In genomic region chr9:47516238-47516637, GRCm38 (mm10) we compare ENCODE assay signal across 27 mouse cellular contexts. TPM values are rescaled to one million over a fixed set of nuclear protein-coding genes. Genes with fewer than 3 reads are reported as not detected.
DNase-seq lines count a peak whose midpoint lies in the region; ATAC-seq lines count a peak whose summit lies in the region.
"Had no signal": no experiment of that assay in that cellular context is flagged by ENCODE, and none has a peak within 500 bp of the region (broad histone marks: within the 10 kb centered on the region; RNA-seq: fewer than 3 reads in every experiment).

No protein-coding gene starts in this region.

- no peaks in the 10 kb centered on the region for H3K27me3 ChIP-seq in midbrain, embryonic 11.5 days (ENCODE audit: control insufficient read depth, insufficient read depth, low read length)
- H3K27me3 ChIP-seq in midbrain, embryonic 10.5 days (ENCODE audit: low read depth, poor library complexity, severe bottlenecking) = peaks cover 19% of the 10 kb centered on the region

- H3K9ac ChIP-seq in midbrain, embryonic 11.5 days (ENCODE audit: low read length) = no peak overlapping the region
- H3K9ac ChIP-seq: embryonic facial prominence, embryonic 13.5 days; forebrain, embryonic 13.5 days; hindbrain, embryonic 12.5 days; hindbrain, embryonic 15.5 days had no signal

- no peaks in the 10 kb centered on the region for H3K36me3 ChIP-seq in midbrain, embryonic 11.5 days (ENCODE audit: control insufficient read depth, insufficient read depth, low read length)
- no peaks in the 10 kb centered on the region for H3K36me3 ChIP-seq in midbrain, embryonic 10.5 days
- H3K36me3 ChIP-seq: embryonic facial prominence, embryonic 10.5 days; embryonic facial prominence, embryonic 13.5 days; forebrain, embryonic 10.5 days; hindbrain, embryonic 12.5 days; hindbrain, embryonic 15.5 days had no signal

- DNase-seq in adrenal gland, postnatal 14 days = peak; percentile 9
- DNase-seq in adrenal gland, adult 18-20 months (ENCODE audit: low spot score in 2 of 2) = no peak
- peak; percentile 34 for DNase-seq in left cerebral cortex, postnatal 4 days
- no peak for DNase-seq in left cerebral cortex, adult 9 months (ENCODE audit: low spot score in 2 of 2)
- DNase-seq in midbrain, embryonic 11.5 days (ENCODE audit: low spot score, missing footprints) = peak; percentile 66
- no peak for DNase-seq in midbrain, embryonic 10.5 days (ENCODE audit: low spot score)
- DNase-seq in gonadal fat pad, adult 2 months (ENCODE audit: low read depth) = peak; percentile 86
- DNase-seq in spleen, postnatal 14 days (ENCODE audit: low spot score in 2 of 2) = no peak
- DNase-seq: cerebellum, adult 11-12 months; cerebellum, adult 8-10 months; cerebellum, postnatal 36 days; embryo, embryonic 11 days; gastrocnemius, adult 2 months; gastrocnemius, postnatal 14 days; heart, adult 2 months; heart, postnatal 36 days had no signal

- WGBS in midbrain, embryonic 11.5 days = 46% methylated on average over 4 of the region's 4 CpGs
- WGBS in midbrain, embryonic 10.5 days = 43% methylated on average over 4 of the region's 4 CpGs

- H3K4me3 ChIP-seq in midbrain, embryonic 11.5 days (ENCODE audit: low read depth, low read length) = no peak overlapping the region
- no peak overlapping the region for H3K4me3 ChIP-seq in midbrain, embryonic 10.5 days
- H3K4me3 ChIP-seq: embryonic facial prominence, embryonic 10.5 days; embryonic facial prominence, embryonic 13.5 days; erythroblast, embryonic 14.5 days; forebrain, embryonic 10.5 days; forebrain, embryonic 13.5 days; gastrocnemius, adult 2 months; heart, adult 2 months; hindbrain, embryonic 12.5 days; hindbrain, embryonic 15.5 days had no signal

- no peak overlapping the region for H3K27ac ChIP-seq in midbrain, embryonic 11.5 days (ENCODE audit: low read depth, low read length)
- H3K27ac ChIP-seq in midbrain, embryonic 10.5 days (replicated peaks) = no peak overlapping the region
- H3K27ac ChIP-seq: embryonic facial prominence, embryonic 10.5 days; embryonic facial prominence, embryonic 13.5 days; forebrain, embryonic 10.5 days; forebrain, embryonic 13.5 days; gastrocnemius, adult 2 months; heart, adult 2 months; hindbrain, embryonic 12.5 days; hindbrain, embryonic 15.5 days had no signal

- intact Hi-C loops in left cerebral cortex, postnatal 4 days (cut with DNase I) = no loop called here

- no peak overlapping the region for H3K4me2 ChIP-seq in midbrain, embryonic 11.5 days
- H3K4me2 ChIP-seq: embryonic facial prominence, embryonic 13.5 days; forebrain, embryonic 13.5 days; heart, embryonic 11.5 days; hindbrain, embryonic 12.5 days; hindbrain, embryonic 15.5 days had no signal

- H3K4me1 ChIP-seq in midbrain, embryonic 11.5 days (ENCODE audit: control insufficient read depth, insufficient read depth, low read length) = no peaks in the 10 kb centered on the region
- H3K4me1 ChIP-seq in midbrain, embryonic 10.5 days = peaks cover 7% of the 10 kb centered on the region
- H3K4me1 ChIP-seq: embryonic facial prominence, embryonic 13.5 days; hindbrain, embryonic 12.5 days; hindbrain, embryonic 15.5 days had no signal

- no peaks in the 10 kb centered on the region for H3K9me3 ChIP-seq in midbrain, embryonic 11.5 days (ENCODE audit: control insufficient read depth, low read length)
- no peaks in the 10 kb centered on the region for H3K9me3 ChIP-seq in midbrain, embryonic 10.5 days (replicated peaks)
- H3K9me3 ChIP-seq: embryonic facial prominence, embryonic 10.5 days; embryonic facial prominence, embryonic 13.5 days; forebrain, embryonic 10.5 days; forebrain, embryonic 13.5 days; hindbrain, embryonic 12.5 days; hindbrain, embryonic 15.5 days had no signal

- no peak for ATAC-seq in midbrain, embryonic 11.5 days (ENCODE audit: low FRiP score)
- ATAC-seq: CD4-positive, CD25-positive, alpha-beta regulatory T cell, adult 4 months; forebrain, embryonic 13.5 days; forebrain, embryonic 16.5 days; intestine, postnatal 0 days had no signal

RNA-seq across cellular contexts. Expression of gene Cadm1, which starts 13.7 kb away (rescaled TPM):
- total RNA-seq in adrenal gland, postnatal 14 days (2021) = 31.9 and 32.7 TPM in 2 replicates
- total RNA-seq in adrenal gland, adult 18-20 months (2021) = 10 to 100 TPM; 37.1 to 45.5 TPM
- total RNA-seq in left cerebral cortex, postnatal 4 days (2021) = 100 to 1,000 TPM; 235 to 290 TPM
- polyA plus RNA-seq in midbrain, embryonic 11.5 days (2014; fragmentation: Nextera tagmentation; extraction: Ambion mirVana) = 87.3 and 90.9 TPM in 2 replicates
- 81.6 and 89.9 TPM in 2 replicates for polyA plus RNA-seq in midbrain, embryonic 10.5 days (2016; fragmentation: Nextera tagmentation; extraction: Ambion mirVana)
- polyA plus RNA-seq in gonadal fat pad, adult 2 months (2012; rRNA removed) = 10.6 and 16.3 TPM in 2 replicates

Comparison
In these comparisons a context has a peak if more than half of its experiments do, and no peak if none do; other contexts are left out.
1. DNase-seq: peak in adrenal gland, postnatal 14 days (single experiment), left cerebral cortex, postnatal 4 days (single experiment), midbrain, embryonic 11.5 days (single experiment) and gonadal fat pad, adult 2 months (single experiment); none in adrenal gland, adult 18-20 months (0 of 2), left cerebral cortex, adult 9 months (0 of 2), midbrain, embryonic 10.5 days (single experiment) and spleen, postnatal 14 days (0 of 2).